Mouse (Mus musculus): Measurements from ENCODE around the gene Ube2a.

Ube2a gene

GRCm38 (mm10) chrX:36901655-36902054, 28.0 kb downstream of the Ube2a start:
- no peak for DNase-seq (ENCODE audit: low read depth, low spot score)

- peak; percentile 4 for DNase-seq (ENCODE audit: low read depth, low spot score)
Observed at GRCm38 (mm10) chrX:36902321-36903114, 28.8 kb downstream of the Ube2a start, which contains the start of gene Nkrf. Nkrf (minus strand) TSS chrX:36902899.

- DNase-seq (ENCODE audit: low read depth, low spot score) = peak; percentile 81
Observed at GRCm38 (mm10) chrX:36903115-36903768, 29.5 kb downstream of the Ube2a start.

- DNase-seq (ENCODE audit: low read depth, low spot score) = no peak
Observed at GRCm38 (mm10) chrX:36906539-36906938, 32.8 kb downstream of the Ube2a start.

GRCm38 (mm10) chrX:36911343-36911742, 37.6 kb downstream of the Ube2a start:
- DNase-seq (ENCODE audit: low read depth, low spot score) = peak; percentile 19

- DNase-seq (ENCODE audit: low read depth, low spot score) = no peak
Observed at GRCm38 (mm10) chrX:36917749-36918148, 44.0 kb downstream of the Ube2a start.

GRCm38 (mm10) chrX:36921346-36921745, 47.6 kb downstream of the Ube2a start:
- DNase-seq (ENCODE audit: low read depth, low spot score) = no peak

- DNase-seq (ENCODE audit: low read depth, low spot score) = no peak
Observed at GRCm38 (mm10) chrX:36928791-36929190, 55.1 kb downstream of the Ube2a start.

- no peak for DNase-seq (ENCODE audit: low read depth, low spot score)
Observed at GRCm38 (mm10) chrX:36929694-36930093, 56.0 kb downstream of the Ube2a start.

- no peak for DNase-seq (ENCODE audit: low read depth, low spot score)
Observed at GRCm38 (mm10) chrX:36930574-36930973, 56.9 kb downstream of the Ube2a start.

All from c-Kit-negative CD71-positive TER-119-positive erythroid progenitor cells, embryonic 14.5 days (primary cell).